Mouse (Mus musculus) gastrocnemius, adult 18-20 months (tissue): ENCODE measurements around the gene Hypk. TPM values are rescaled to one million over a fixed set of nuclear protein-coding genes. Genes with fewer than 3 reads are reported as not detected.
"Not testable (repeated sequence)": the region's sequence is repeated elsewhere in the genome, so short reads cannot be mapped to it uniquely, and the experiment has no call there.

Source experiments
- DNase-seq: peaks from one replicate; pipeline ENCODE4 v3.0.0; 2021; ENCODE audit warnings: low spot score
- microRNA-seq: library from miRNA; unstranded; fragments of <30 nt; microRNA quantifications from one replicate; pipeline ENCODE4 v1.2.0, GENCODE M21; 2021
- total RNA-seq, 2 experiments: library from RNA; stranded (reverse); gene quantifications; 2 replicates each; pipeline ENCODE4 v1.2.3; 2021

Hypk gene
- total RNA-seq, 2 experiments from 2014 or later, result 10.9 to 15.1 TPM

- DNase-seq, result not testable (repeated sequence)
Observed at GRCm38 (mm10) chr2:121501550-121501949, 48.5 kb downstream of the Hypk start.

GRCm38 (mm10) chr2:121505942-121506882 is 53.1 kb downstream of the Hypk start, which contains the start of the genes Mfap1a and Wdr76:
TSS of gene Mfap1a (minus strand) at chr2:121506665.
TSS of gene Wdr76 (plus strand) at chr2:121506723.
- peak; percentile 85 for DNase-seq

GRCm38 (mm10) chr2:121507173-121507950 is 54.3 kb downstream of the Hypk start:
- no peak for DNase-seq

- DNase-seq, result no peak
Observed at GRCm38 (mm10) chr2:121507951-121508330, 54.9 kb downstream of the Hypk start.

Small RNAs within 50 kb of the gene (microRNA-seq; reads per million reads assigned to microRNA genes)
- not detected for gene Gm22953

Other genes with a start within 250 kb of the Hypk start
- 10 to 100 TPM; 17.3 to 22.7 TPM for gene Trp53bp1, start 181.9 kb upstream of the Hypk start, total RNA-seq
- 10 to 100 TPM in 1 of 2 experiments, 1 to 10 TPM in 1; 4.7 to 13.4 TPM for gene Map1a, start 163.7 kb upstream of the Hypk start, total RNA-seq
- gene Ppip5k1, start 97.9 kb upstream of the Hypk start, total RNA-seq, result 100 to 1,000 TPM; 107 to 127 TPM
- gene Ckmt1, start 95.6 kb upstream of the Hypk start, total RNA-seq, result not detected
- under 1 TPM in 1 of 2 experiments, not detected in 1; 0.09 TPM for gene Strc, start 66.1 kb upstream of the Hypk start, total RNA-seq
- gene Pdia3, start 39.5 kb upstream of the Hypk start, total RNA-seq, result 10 to 100 TPM; 28.3 to 39.1 TPM
- 1 to 10 TPM; 1.7 to 1.8 TPM for gene Catsper2, start 39.5 kb upstream of the Hypk start, total RNA-seq
- gene Ell3, start 9.0 kb upstream of the Hypk start, total RNA-seq, result not detected
- 100 to 1,000 TPM; 334 to 355 TPM for gene Serf2, start 4.1 kb upstream of the Hypk start, total RNA-seq
- gene Serinc4, start 3.5 kb downstream of the Hypk start, total RNA-seq, result not detected
- gene Mfap1b, start 20.8 kb downstream of the Hypk start, total RNA-seq, result 10 to 100 TPM; 23.5 to 24.5 TPM
- 10 to 100 TPM; 17.9 to 19.2 TPM for gene Mfap1a, start 53.4 kb downstream of the Hypk start, total RNA-seq
- 1 to 10 TPM; 1.4 to 1.5 TPM for gene Wdr76, start 53.4 kb downstream of the Hypk start, total RNA-seq